Mouse (Mus musculus): Measurements from ENCODE around the gene Gdpd3.

DNA sequence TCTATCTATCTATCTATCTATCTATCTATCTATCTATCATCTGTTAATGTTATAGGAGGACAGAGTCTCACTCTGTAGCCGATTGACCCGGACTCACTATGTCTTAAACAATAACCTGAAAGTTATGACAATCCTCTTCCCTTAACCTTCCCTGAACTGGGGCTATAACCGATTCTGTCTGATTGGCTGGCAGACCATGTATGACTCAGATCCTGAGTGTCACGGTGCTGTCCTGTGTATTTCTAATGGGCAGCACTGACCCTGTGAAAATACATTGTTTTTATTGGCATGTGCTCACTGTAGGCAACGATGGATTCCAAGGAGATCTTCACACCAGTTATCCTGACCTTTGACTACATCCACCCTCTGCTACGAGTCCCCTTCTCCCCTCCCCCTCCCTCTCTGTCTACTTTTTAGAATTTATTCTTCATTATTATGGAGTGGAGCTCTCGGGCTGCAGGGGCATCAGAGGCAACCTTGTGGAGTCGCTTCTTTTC lies 49.6 kb downstream of the Gdpd3 start:
- TF ChIP-seq CTCF (IDR thresholded peaks at IDR 0.05; ENCODE audit: low read depth), result no peak
- no peak for TF ChIP-seq EP300 (IDR thresholded peaks at IDR 0.05; ENCODE audit: low read depth)
